Mouse (Mus musculus) cerebellum, adult 18-20 months (tissue): ENCODE data around the gene Tuba4a.

Experiments used
- DNase-seq, 2 experiments: peaks; one replicate each; pipeline ENCODE4 v3.0.0; 2021

The Tuba4a gene

DNA sequence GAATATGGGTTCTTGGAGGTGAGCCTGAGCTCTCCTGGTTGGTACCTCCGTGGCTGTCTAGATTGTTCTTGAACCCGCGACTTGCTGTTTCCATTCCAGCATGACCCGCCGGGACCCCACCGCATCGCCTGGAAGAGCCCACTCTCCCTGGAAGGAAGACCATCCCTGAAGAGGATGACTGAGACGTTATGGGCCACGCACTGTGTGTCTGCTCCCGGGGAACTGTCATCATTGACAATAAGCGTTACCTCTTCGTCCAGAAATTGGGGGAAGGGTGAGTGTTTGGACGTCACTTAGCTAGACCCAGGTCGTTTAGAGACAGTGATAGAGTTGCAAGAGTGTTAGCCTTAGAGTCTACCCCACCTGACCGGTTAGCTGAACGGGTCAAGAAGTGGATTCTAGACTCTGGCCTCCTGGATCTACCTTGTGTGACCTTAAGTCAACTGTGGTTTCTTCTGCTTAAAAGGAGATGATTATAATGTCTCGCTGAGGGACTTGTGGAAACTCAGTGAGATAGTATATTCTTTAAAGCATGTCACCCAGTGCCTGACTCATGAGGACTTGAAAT, 8.4 kb downstream of the Tuba4a start:
- DNase-seq: no peak

DNA sequence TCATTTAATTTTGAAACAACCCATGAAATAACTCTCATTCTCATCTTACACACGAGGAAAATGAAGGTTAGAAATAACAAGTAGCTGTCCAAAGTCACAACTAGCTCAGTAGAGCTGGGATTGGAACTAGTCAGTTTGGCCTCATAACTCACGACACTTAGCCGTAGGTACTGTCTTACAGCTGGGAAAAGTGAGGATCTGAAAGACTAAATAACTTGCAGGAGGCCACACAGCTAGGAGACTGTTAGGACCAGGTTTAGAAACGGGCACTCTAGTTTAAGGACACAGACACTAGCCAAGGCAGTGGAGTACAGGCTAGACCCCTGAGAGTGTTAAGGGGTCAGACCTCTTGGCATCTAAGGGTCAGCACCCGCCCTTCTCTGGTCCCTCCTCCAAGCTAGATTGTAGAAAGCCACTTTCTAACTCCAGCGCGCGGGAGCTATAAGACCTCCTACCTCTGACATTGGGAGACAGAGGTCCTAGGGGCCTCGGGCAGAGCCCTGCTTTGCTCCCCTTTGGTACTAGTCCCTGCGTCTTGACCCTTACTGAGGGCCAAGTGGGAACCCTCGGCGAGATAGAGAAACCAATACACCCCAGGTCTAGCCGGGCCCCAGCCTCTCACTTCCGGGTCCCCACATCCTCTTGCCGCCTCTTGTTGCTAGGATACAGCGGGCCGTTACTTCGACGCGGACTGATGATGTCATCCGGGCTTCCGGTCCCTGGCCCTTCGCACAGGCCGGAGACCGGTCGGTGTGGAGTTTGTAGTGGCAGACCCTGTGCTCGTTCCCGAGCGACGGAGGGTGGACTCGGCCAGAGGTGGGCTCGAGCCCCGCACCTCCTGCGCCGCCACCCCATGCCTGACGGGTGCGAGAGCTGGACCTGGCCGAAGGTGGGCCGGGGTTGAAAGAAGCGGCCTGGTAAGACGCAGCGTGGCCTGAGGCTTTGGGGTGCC, 9.3 kb downstream of the Tuba4a start, which contains the start of the genes Glb1l and Stk16:
Gene Glb1l, minus strand, starts transcription at position 678 of the 952 bp plus-strand sequence.
Gene Stk16, plus strand, starts transcription at position 703 of the 952 bp plus-strand sequence.
- DNase-seq: peak; percentile 96

DNA sequence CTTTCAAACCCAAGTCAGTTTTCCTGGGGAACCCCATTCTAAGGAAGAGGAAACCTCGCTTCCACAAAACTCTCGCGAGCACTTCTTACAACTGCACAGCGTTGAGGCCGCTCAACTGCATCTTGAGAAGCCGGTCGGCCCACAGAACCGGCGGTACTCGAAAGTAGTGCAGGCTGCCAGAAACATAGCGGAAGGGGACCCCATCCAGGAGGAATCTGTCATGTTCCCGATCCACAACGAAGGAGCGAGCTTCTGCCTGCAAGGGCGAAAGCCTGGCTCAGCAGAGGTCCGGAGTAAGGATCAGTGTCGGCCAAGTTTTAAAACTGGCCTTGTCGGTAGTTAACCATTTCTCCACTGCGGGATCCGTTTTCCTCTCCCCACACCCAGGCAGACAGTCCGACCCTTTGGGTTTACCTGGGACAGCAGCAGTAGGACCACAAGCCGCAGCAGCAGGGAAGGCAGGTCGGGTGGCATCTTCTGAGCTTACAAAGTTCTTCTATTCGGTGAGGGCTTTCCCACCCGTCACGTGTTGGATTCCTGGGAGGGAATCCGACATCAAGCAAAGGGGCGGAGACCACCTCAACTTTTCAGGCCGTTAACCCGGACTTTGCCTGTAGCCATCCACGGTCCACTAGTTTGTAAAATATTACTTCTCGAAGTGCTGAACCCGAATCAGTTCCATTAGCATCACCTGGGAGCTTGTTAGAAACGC, 10.5 kb downstream of the Tuba4a start:
- DNase-seq: no peak

DNA sequence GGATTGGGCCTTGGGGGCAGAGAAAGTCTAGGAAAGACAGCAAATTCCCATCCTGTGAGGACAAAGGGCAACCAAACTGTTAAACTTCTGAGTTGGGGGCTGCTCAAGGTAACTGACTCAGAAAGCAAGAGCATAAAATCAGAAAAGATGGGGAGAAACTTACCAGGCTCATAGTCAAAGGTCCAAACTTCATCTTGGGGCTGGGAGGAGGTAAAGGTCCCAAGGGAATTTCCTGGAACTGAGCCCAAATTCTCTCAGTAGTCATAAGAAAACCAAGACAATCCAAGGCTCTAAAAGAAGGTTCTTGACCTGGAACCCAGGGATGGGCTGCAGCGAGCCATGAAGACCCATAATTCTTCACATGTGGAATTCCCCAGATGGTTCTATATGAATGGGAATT, 18.4 kb downstream of the Tuba4a start:
- no peak for DNase-seq

- peak in 1 of 2 experiments; percentile 48 for DNase-seq
These were observed 27.2 kb downstream of the Tuba4a start for GRCm38 (mm10) chr1:75192452-75192851.

- peak; percentile 92 to 98 for DNase-seq
These were observed 27.9 kb downstream of the Tuba4a start, which contains the start of the genes Ankzf1 and Atg9a for GRCm38 (mm10) chr1:75191622-75192402. TSS of gene Ankzf1 (plus strand) at chr1:75192151. TSS of gene Atg9a (minus strand) at chr1:75192196.

- DNase-seq: no peak
These were observed 28.4 kb downstream of the Tuba4a start for GRCm38 (mm10) chr1:75191258-75191621.

DNA sequence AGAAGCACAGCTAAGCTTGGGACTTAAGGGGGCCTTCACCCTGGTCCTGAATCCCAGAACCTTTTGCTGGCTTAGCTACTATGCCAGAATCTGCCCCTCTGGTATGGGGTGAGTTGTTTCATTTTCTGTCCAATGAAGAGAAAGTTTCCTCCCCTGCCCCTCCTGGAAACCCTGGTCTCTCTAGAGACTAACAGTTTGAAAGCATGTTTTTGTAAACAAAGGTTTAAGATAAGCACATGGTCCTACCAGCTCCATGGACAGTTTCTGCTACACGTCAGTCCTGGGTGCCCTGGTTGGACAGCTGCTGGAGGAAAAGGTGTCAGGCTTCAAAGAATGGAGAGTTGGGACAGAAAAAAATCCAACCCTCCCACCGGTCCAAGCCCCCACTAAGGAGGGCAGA, 29.1 kb downstream of the Tuba4a start:
- no peak for DNase-seq

- DNase-seq: no peak
These were observed 31.7 kb downstream of the Tuba4a start for GRCm38 (mm10) chr1:75187914-75188483.

DNA sequence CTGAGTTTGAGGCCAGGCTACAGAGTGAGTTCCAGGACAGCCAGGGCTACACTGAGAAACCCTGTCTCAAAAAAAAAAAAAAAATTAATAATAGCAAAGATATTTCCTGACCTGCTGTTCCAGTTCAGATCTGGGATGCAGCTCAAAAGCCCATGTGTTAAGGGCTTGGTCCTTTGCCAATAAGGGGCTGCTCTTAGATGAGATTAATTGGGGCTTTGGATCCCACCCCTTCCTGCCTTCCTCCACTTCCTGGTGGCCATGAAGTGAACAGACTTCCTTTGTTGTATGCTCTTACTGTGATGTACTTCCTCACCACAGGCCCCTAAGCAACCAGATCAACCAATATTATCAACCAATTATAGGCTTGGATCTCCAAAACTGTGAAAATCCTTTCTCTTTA, 32.5 kb downstream of the Tuba4a start:
- DNase-seq: no peak

GRCm38 (mm10) chr1:75185495-75185894, 34.2 kb downstream of the Tuba4a start:
- DNase-seq: peak; percentile 50 to 59

- DNase-seq: no peak
These were observed 37.5 kb downstream of the Tuba4a start for GRCm38 (mm10) chr1:75182160-75182559.

DNA sequence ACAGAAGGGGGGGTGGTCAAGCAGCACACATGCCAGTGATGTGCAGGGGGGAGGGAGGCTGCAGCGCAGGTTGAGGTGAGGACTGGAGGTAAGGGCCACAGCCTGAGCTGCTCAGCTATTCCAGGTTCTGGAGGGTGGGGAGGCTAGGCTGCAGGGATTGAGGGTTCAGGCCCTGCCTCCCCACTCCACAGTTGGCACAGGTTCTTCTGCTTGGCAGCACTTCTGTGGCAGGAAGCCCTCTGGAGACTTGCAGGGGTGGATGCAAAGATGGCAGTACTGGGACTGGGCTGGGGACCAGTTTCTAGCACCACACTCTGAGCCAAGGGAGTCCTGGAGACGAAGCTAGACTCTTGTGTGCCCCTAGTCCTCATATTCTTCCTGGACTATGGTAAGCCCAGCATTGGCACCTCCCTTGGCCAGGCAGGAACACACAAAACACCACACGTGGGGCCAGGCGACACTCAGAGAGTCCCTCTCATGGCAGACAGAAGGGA, 38.2 kb downstream of the Tuba4a start:
- no peak for DNase-seq

DNA sequence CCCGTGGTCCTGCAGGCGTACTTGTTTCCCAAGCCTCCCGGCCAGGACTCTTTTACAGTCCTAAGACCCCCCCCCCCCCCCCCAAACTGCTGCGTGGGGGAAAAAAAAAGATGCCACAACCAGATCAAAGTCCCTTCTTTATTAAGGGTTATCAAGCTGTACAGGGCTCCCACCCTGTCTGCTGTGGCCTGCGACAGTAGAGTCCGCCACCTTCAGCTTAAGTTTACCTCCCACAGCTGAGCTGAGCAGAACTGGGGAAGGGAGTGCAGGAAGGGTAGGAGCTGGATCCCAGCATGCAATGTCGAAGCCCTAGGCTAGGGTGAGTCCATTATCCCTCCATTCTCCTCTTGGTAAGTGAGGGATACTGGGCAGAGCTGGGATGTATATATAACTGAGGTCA, 38.9 kb downstream of the Tuba4a start:
- DNase-seq: no peak

DNA sequence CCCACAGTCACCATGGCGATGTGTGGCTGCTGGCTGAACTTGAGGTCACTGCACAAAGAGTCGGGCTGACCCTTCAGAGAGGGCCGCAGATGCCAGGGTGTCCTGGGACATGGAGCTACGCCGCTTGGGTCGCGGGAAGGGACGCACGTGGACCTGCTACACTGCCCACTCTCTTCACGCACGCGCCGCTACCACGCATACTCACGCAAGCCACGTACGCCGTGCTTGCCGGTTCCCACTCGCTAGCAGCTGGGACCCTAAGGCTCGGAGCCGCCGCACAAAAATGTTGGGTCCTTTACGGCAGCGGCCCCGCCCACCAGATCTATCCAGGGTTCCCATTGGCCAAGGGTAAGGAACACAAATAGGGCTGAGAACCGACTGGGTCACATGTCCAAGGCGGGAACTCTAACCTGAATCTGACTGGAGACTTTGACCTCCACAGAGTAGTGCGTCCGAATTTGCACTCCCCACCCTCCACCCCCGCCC, 39.5 kb downstream of the Tuba4a start, which contains the start of gene Abcb6:
Gene Abcb6, minus strand, starts transcription at position 288 of the 486 bp plus-strand sequence.
- DNase-seq: peak; percentile 82 to 87

DNA sequence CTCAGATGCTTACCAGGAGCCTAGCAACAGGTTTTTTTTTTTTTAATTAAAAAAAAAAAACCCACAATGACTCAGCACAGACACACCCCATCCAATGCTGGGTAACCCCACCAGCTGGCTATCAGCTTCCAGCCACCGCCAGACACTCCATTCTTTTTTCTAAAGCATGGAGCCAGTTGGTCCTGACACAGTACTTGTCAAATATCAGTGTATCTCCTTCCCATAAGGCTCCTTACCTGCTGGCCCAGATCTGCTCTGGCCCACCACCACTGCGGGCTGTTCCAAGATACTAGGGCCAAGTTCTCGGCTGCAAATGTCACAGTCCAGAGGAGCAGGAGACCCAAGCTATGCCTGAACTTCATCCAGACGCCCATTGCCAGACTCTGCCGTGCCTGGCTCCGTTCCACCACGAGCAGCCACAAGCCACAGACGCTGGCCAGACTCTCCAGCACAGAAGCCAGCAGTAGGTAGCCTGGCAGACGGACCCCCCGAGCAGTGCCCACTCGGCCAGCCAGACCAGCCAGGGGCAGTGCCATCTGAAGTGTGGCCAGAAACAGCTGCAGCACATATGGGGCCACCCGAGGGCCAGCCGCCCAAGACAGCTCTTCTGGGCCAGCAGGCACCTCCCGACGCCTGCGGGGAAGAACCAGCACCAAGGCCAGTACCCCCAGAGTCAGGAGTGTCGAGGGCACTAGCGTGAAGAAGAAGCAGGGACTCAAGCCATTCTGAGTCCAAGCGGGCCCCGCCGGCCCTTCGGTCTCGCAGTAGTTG, 40.1 kb downstream of the Tuba4a start:
- DNase-seq: peak; percentile 58 to 66

- DNase-seq: peak; percentile 97 to 98
These were observed 50.9 kb downstream of the Tuba4a start, which contains the start of gene Zfand2b for GRCm38 (mm10) chr1:75168472-75169464. TSS of gene Zfand2b (plus strand) at chr1:75168646.

DNA sequence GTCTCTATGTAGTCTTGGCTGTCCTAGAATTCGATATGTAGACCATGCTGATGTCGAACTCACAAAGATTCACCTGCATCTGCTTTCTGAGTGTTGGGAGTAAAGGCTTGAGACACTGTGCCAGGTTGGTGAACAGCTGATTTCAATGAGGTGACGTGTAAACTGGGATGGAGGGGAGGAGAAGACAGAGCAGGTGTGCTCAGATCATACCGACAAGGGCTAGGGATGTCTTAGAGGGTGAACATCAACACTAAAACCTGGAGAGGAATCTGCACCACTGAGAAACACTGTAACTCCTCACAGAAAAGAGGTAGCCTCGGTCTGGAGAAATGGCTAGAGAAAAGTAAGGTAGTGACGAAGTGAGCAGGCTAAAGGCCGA, 51.6 kb downstream of the Tuba4a start:
- DNase-seq: no peak
